Mouse (Mus musculus): Measurements from ENCODE around the gene Tanc1. TPM values are rescaled to one million over a fixed set of nuclear protein-coding genes. Genes with fewer than 3 reads are reported as not detected.
"Not testable (repeated sequence)": the region's sequence is repeated elsewhere in the genome, so short reads cannot be mapped to it uniquely, and the experiment has no call there.

The Tanc1 gene
- total RNA-seq, 2 experiments from 2014 or later = 118 to 124 TPM

- DNase-seq (ENCODE audit: low spot score in 2 of 2) = no peak
- no peak overlapping the region for H3K27ac ChIP-seq
- no peak overlapping the region for H3K4me3 ChIP-seq
- TF ChIP-seq CTCF (conservative IDR thresholded peaks at IDR 0.05) = no peak
These were observed 227.9 kb downstream of the Tanc1 start for GRCm38 (mm10) chr2:59839755-59840154.

- Histone ChIP-seq H3K27ac (no peak overlapping the region), H3K4me3 (no peak overlapping the region)
- DNase-seq (ENCODE audit: low spot score in 2 of 2) = no peak
- no peak for TF ChIP-seq CTCF (conservative IDR thresholded peaks at IDR 0.05)
These were observed 228.3 kb downstream of the Tanc1 start for GRCm38 (mm10) chr2:59840191-59840590.

DNA sequence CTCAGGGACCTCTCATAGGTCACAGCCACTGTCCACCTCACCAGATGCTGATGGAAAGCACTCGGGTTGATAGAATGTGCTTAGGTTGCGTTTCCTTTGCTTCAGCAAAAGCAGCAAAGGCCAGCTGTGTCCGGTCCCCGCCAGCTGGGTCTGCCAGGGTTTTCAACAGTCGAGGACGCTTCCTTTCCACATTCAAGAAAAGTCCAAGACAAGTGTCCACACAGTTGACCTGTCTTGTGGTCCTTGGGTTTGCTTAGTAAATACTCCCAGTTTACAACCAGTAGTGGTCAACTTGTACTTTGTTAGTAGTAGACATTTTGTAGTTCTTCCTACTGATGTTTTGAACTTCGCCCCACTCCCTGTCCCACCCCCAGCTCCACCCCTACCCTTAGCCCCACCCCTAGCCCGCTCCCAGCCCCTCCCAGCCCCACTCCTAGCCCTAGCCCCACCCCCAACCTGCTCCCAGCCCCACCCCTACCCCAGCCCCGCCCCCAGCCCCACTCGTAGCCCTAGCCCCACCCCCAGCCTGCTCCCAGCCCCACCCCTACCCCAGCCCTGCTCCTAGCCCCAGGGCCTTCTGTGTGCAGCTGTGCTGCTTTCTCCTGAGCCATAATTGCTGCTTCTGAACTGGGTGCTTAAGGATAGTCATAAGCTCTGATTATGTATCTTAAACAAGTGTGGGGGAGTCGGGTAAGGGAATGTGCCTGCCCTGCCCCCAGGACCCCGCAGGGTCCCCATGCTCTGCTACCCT is 229.5 kb downstream of the Tanc1 start:
- no peak for TF ChIP-seq CTCF (conservative IDR thresholded peaks at IDR 0.05)
- Histone ChIP-seq H3K27ac (no peak overlapping the region), H3K4me3 (no peak overlapping the region)
- no peak for DNase-seq (ENCODE audit: low spot score in 2 of 2)

DNA sequence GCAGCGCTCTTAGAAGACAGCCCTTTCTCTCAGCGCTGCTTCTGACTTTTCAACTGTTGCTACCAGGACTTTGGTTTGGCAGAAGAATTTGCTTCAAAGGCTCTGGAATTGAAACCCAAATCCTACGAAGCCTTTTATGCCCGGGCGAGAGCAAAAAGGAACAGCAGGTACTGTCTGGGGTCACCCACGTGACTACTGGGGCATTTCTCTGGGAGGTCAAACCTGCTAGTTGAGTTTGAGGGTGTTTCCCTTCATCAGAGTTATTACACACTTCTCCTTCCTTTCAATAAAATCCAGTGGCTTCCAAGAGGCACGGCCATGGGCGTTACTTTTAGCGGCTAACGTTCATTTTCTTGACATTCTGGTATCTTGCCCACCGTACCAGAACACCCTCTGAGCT is 230.1 kb downstream of the Tanc1 start:
- TF ChIP-seq CTCF (conservative IDR thresholded peaks at IDR 0.05) = no peak
- Histone ChIP-seq H3K27ac (no peak overlapping the region), H3K4me3 (no peak overlapping the region)
- no peak for DNase-seq (ENCODE audit: low spot score in 2 of 2)

DNA sequence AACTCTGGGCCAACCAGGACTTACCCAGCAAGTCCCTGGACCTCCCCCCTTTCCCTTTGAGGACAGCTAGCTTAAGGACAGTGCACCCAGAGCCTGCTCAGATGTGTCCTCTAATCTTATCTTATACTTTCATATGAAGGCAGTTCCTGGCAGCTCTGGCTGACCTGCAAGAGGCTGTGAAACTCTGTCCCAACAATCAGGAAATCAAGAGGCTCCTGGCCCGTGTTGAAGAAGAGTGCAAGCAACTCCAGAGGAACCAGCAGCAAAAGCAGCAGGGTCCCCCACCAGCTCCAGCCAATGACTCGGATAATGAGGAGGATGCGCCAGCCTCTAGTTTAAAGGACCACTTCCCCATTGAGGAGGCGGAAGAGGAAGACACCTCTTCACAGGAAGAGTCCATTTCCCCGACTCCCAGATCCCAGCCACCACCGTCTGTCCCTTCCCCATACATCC is 230.7 kb downstream of the Tanc1 start:
- DNase-seq (ENCODE audit: low spot score in 2 of 2) = no peak
- H3K27ac ChIP-seq = no peak overlapping the region
- no peak overlapping the region for H3K4me3 ChIP-seq
- TF ChIP-seq CTCF (conservative IDR thresholded peaks at IDR 0.05) = no peak

GRCm38 (mm10) chr2:59843156-59843555 is 231.3 kb downstream of the Tanc1 start:
- Histone ChIP-seq H3K27ac (no peak overlapping the region), H3K4me3 (no peak overlapping the region)
- DNase-seq (ENCODE audit: low spot score in 2 of 2) = no peak
- TF ChIP-seq CTCF (conservative IDR thresholded peaks at IDR 0.05) = no peak

GRCm38 (mm10) chr2:59843848-59844247 is 232.0 kb downstream of the Tanc1 start:
- no peak for TF ChIP-seq CTCF (conservative IDR thresholded peaks at IDR 0.05)
- no peak for DNase-seq (ENCODE audit: low spot score in 2 of 2)
- H3K27ac ChIP-seq = no peak overlapping the region
- no peak overlapping the region for H3K4me3 ChIP-seq

- H3K4me3 ChIP-seq; DNase-seq (ENCODE audit: low spot score in 2 of 2); H3K27ac ChIP-seq: not testable (repeated sequence)
- TF ChIP-seq CTCF (conservative IDR thresholded peaks at IDR 0.05) = peak; percentile 36
These were observed 240.0 kb downstream of the Tanc1 start for GRCm38 (mm10) chr2:59851885-59852284.

DNA sequence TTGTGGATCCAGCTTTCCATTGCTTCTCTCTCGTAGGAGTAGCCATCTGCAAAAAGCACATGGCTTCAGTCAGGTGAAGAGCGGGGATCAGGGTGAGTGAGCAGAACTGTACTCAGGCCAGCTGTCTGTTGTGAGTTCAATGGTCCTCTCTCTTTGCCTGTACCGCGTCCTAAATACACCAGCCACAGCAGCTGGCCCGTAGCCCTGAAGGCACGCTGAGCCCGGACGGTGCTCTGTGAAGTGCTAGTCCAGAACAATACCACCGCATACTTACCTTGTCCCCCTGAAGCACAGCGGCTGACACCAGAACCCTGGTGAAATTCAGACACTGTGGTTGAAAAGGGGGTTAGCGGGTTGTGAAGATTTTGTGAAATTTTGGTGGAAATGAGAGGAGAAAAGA is 241.1 kb downstream of the Tanc1 start:
- DNase-seq (ENCODE audit: low spot score in 2 of 2) = no peak
- TF ChIP-seq CTCF (conservative IDR thresholded peaks at IDR 0.05) = no peak

DNA sequence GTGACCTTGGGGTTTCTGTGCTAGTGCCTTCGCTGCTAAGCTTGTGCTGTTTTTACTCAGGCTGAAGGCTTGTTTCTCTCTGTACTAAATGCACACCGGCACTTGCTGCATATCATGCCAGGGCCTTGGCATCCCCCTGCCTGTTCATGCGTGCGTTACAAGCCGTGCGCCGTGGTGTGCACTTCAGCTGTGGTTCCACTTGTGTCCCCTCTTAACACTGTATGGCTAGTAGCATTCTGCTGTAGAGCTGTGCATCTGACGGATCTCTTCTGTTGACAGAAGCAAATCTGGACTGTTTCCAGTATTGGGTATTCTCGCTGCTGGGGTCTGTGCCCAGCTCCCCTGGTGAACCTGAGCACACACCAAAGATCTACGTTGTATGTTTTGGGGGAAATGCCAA is 241.7 kb downstream of the Tanc1 start:
- H3K4me3 ChIP-seq = no peak overlapping the region
- TF ChIP-seq CTCF (conservative IDR thresholded peaks at IDR 0.05) = peak; percentile 23; the same call in 1 of the 2 replicates
- DNase-seq (ENCODE audit: low spot score in 2 of 2) = no peak
- no peak overlapping the region for H3K27ac ChIP-seq

More for the DNA sequence above, 241.1 kb downstream of the Tanc1 start:
- no peak overlapping the region for H3K4me3 ChIP-seq
- H3K27ac ChIP-seq = peak overlapping the region; percentile 18; the same call in 1 of the 2 replicates

DNA sequence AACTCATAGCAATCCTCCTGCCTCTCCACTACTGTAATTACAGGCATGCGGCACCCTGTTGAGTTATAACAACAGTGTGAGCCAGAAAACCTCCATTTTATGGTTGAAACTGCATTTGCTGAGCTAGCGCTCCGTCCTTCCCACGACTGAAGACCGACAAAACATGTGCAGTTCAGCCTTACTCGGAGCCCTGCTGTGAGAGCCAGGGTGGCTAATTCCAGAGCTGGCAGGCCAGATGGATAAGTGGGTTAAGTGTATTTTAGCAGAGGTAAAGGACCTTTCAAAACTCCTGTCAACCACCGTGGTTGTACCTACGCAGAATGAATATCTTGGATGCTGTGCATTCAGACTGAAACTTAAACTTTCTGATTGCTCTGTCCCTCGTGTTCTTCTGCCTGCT is 242.5 kb downstream of the Tanc1 start:
- Histone ChIP-seq H3K4me3 (no peak overlapping the region), H3K27ac (no peak overlapping the region)
- no peak for TF ChIP-seq CTCF (conservative IDR thresholded peaks at IDR 0.05)
- DNase-seq (ENCODE audit: low spot score in 2 of 2) = no peak

DNA sequence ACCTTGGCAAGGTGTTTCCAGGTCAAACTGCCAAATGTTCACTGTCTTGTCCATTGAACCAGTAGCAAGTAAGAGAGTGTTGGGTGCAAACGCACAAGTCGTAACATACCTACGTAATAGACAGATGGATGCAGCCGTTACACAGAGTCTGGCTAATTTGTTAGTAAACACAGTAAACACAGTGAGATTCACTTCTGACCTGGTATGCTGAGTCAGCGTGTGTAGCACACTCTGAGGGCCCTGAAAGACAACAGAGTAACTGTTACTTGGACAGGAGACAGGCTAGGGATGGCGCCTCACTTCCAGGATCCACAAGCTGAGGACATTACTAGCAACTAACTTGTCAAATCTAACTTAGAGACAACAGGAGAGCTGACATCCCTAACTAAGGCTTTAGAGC is 250.8 kb downstream of the Tanc1 start:
- Histone ChIP-seq H3K27ac (no peak overlapping the region), H3K4me3 (no peak overlapping the region)
- no peak for DNase-seq (ENCODE audit: low spot score in 2 of 2)
- TF ChIP-seq CTCF (conservative IDR thresholded peaks at IDR 0.05) = no peak

DNA sequence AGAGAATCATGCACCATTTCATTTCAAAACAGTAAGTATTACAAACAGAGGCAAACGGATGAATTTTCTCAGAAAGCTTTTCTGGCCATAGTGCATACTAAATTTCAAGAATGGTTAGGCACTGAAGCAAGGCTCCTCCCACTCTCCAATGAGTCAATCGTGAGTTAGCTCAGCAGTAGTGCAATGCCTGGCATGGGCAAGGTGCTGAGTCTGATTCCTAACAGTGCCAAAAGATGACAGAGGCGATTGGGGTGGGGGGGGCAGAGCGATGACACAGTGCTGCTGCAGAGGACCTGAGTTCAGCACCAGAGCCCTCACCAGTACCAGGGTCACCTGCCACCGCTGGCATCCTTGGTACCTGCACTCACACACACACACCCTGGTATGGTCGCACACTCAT is 258.7 kb downstream of the Tanc1 start:
- Histone ChIP-seq H3K27ac (no peak overlapping the region), H3K4me3 (no peak overlapping the region)
- TF ChIP-seq CTCF (conservative IDR thresholded peaks at IDR 0.05) = no peak
- DNase-seq (ENCODE audit: low spot score in 2 of 2) = no peak

- H3K4me3 ChIP-seq = no peak overlapping the region
- TF ChIP-seq CTCF (conservative IDR thresholded peaks at IDR 0.05) = no peak
- DNase-seq (ENCODE audit: low spot score in 2 of 2) = no peak
- no peak overlapping the region for H3K27ac ChIP-seq
These were observed 264.6 kb downstream of the Tanc1 start for GRCm38 (mm10) chr2:59876482-59876881.

All from layer of hippocampus, adult 2 months (tissue).